Mouse (Mus musculus) cortical plate, adult 2 months (tissue): ENCODE results near the gene 4930435E12Rik. TPM values are rescaled to one million over a fixed set of nuclear protein-coding genes. Genes with fewer than 3 reads are reported as not detected.

ENCODE experiments used
- H3K27ac ChIP-seq: fragments of 200-500 bp; 2 replicates; pipeline ENCODE4 v1.5.1; 2012; ENCODE audit warnings: low read length, control low read depth, inconsistent platforms; ENCODE audit not compliant: insufficient read depth
- H3K4me1 ChIP-seq: fragments of 200-500 bp; 2 replicates; pipeline ENCODE4 v1.6.1; 2011; ENCODE audit warnings: low read length; ENCODE audit not compliant: control insufficient read depth, insufficient read depth
- H3K4me3 ChIP-seq: fragments of 200-500 bp; 2 replicates; pipeline ENCODE4 v1.5.1; 2011; ENCODE audit warnings: mild to moderate bottlenecking, low read length, control low read depth; ENCODE audit not compliant: insufficient read depth
- CTCF ChIP-seq: fragments of 200-500 bp; IDR thresholded peaks from 2 replicates; pipeline ENCODE4 v1.5.1; 2011; ENCODE audit warnings: mild to moderate bottlenecking, control low read depth, low read length; ENCODE audit not compliant: insufficient read depth; ENCODE audit errors: extremely low read depth
- POLR2A ChIP-seq: fragments of 200-500 bp; IDR thresholded peaks from 2 replicates; pipeline ENCODE4 v1.6.1; 2011; ENCODE audit warnings: mild to moderate bottlenecking, low read length, control low read depth; ENCODE audit not compliant: insufficient read depth; ENCODE audit errors: extremely low read depth
- polyA plus RNA-seq: library from polyadenylated mRNA; depleted of rRNA; stranded (reverse); fragments of >200 nt; gene quantifications from 2 replicates; pipeline ENCODE4 v1.2.3, GENCODE M21; 2012

The 4930435E12Rik gene
- polyA plus RNA-seq, 1 experiment: not detected

GRCm38 (mm10) chr16:38798957-38799450 lies 29.5 kb downstream of the 4930435E12Rik start:
- no peaks in the 10 kb centered on the region for H3K4me1 ChIP-seq
- H3K4me3 ChIP-seq: no peak overlapping the region
- TF ChIP-seq CTCF: no peak
- no peak for TF ChIP-seq POLR2A
- no peak overlapping the region for H3K27ac ChIP-seq

- no peaks in the 10 kb centered on the region for H3K4me1 ChIP-seq
- TF ChIP-seq POLR2A: no peak
- no peak for TF ChIP-seq CTCF
- peak overlapping the region; percentile 15; the same call in 1 of the 2 replicates for H3K27ac ChIP-seq
- H3K4me3 ChIP-seq: no peak overlapping the region
These were observed 35.4 kb downstream of the 4930435E12Rik start for GRCm38 (mm10) chr16:38793120-38793519.

GRCm38 (mm10) chr16:38789966-38790365 lies 38.6 kb downstream of the 4930435E12Rik start:
- no peak for TF ChIP-seq POLR2A
- no peak for TF ChIP-seq CTCF
- Histone ChIP-seq H3K4me1 (no peaks in the 10 kb centered on the region), H3K4me3 (no peak overlapping the region), H3K27ac (no peak overlapping the region)

GRCm38 (mm10) chr16:38789016-38789415 lies 39.5 kb downstream of the 4930435E12Rik start:
- H3K4me1 ChIP-seq: no peaks in the 10 kb centered on the region
- no peak for TF ChIP-seq POLR2A
- TF ChIP-seq CTCF: no peak
- H3K4me3 ChIP-seq: no peak overlapping the region
- no peak overlapping the region for H3K27ac ChIP-seq

GRCm38 (mm10) chr16:38785301-38785700 lies 43.2 kb downstream of the 4930435E12Rik start:
- Histone ChIP-seq H3K4me1 (no peaks in the 10 kb centered on the region), H3K27ac (no peak overlapping the region), H3K4me3 (no peak overlapping the region)
- TF ChIP-seq CTCF: no peak
- no peak for TF ChIP-seq POLR2A

- no peak overlapping the region for H3K4me3 ChIP-seq
- no peak for TF ChIP-seq CTCF
- no peaks in the 10 kb centered on the region for H3K4me1 ChIP-seq
- H3K27ac ChIP-seq: no peak overlapping the region
These were observed 46.0 kb downstream of the 4930435E12Rik start for GRCm38 (mm10) chr16:38782524-38783067.

- TF ChIP-seq CTCF: no peak
- no peak for TF ChIP-seq POLR2A
- Histone ChIP-seq H3K27ac (no peak overlapping the region), H3K4me3 (no peak overlapping the region), H3K4me1 (no peaks in the 10 kb centered on the region)
These were observed 46.6 kb downstream of the 4930435E12Rik start for GRCm38 (mm10) chr16:38781946-38782345.

- no peak for TF ChIP-seq POLR2A
- TF ChIP-seq CTCF: no peak
- no peak overlapping the region for H3K4me3 ChIP-seq
- no peaks in the 10 kb centered on the region for H3K4me1 ChIP-seq
- H3K27ac ChIP-seq: no peak overlapping the region
These were observed 47.5 kb downstream of the 4930435E12Rik start for GRCm38 (mm10) chr16:38780960-38781572.

GRCm38 (mm10) chr16:38776342-38776741 lies 52.2 kb downstream of the 4930435E12Rik start:
- no peaks in the 10 kb centered on the region for H3K4me1 ChIP-seq
- no peak for TF ChIP-seq POLR2A
- TF ChIP-seq CTCF: no peak
- no peak overlapping the region for H3K27ac ChIP-seq
- H3K4me3 ChIP-seq: no peak overlapping the region

- Histone ChIP-seq H3K27ac (no peak overlapping the region), H3K4me3 (no peak overlapping the region), H3K4me1 (no peaks in the 10 kb centered on the region)
- no peak for TF ChIP-seq POLR2A
These were observed 53.4 kb downstream of the 4930435E12Rik start for GRCm38 (mm10) chr16:38774964-38775746.
